Mouse (Mus musculus): ENCODE data around the gene Avil. TPM values are rescaled to one million over a fixed set of nuclear protein-coding genes. Genes with fewer than 3 reads are reported as not detected.
A peak's percentile ranks its signal among the peaks of the same experiment; 100 is the strongest.

The Avil gene
- total and polyA plus RNA-seq, 2 experiments: 0.06 to 0.09 TPM

GRCm38 (mm10) chr10:126983193-126983725 is 17.2 kb upstream of the Avil start:
- no peaks in the 10 kb centered on the region for H3K27me3 ChIP-seq (ENCODE audit: control insufficient read depth, insufficient read depth, low read length)
- no peaks in the 10 kb centered on the region for H3K36me3 ChIP-seq (ENCODE audit: control insufficient read depth, insufficient read depth, low read length)
- TF ChIP-seq CTCF (IDR thresholded peaks at IDR 0.05; ENCODE audit: low read depth, low read length): no peak
- TF ChIP-seq POLR2A (IDR thresholded peaks at IDR 0.05; ENCODE audit: extremely low read depth, insufficient read depth, low read length): no peak
- 20% methylated on average over 14 of the region's 14 CpGs for WGBS
- peak overlapping the region; percentile 5; the same call in 1 of the 2 replicates for H3K4me3 ChIP-seq (ENCODE audit: insufficient read depth, low read depth, low read length)
- no peak for DNase-seq (ENCODE audit: extremely low read depth, low read depth, low spot score)
- peak overlapping the region; percentile 15 for H3K9ac ChIP-seq (ENCODE audit: low read depth, low read length)
- peaks cover 60% of the 10 kb centered on the region for H3K4me1 ChIP-seq (ENCODE audit: control insufficient read depth, insufficient read depth, low read length)
- peak overlapping the region; percentile 1; the same call in 1 of the 2 replicates for H3K27ac ChIP-seq (replicated peaks; ENCODE audit: insufficient read depth, low read depth, low read length)
- peaks cover 87% of the 10 kb centered on the region for H3K79me2 ChIP-seq (ENCODE audit: control insufficient read depth, insufficient read depth, low read length)

GRCm38 (mm10) chr10:126984189-126985004 is 16.1 kb upstream of the Avil start:
- DNase-seq (ENCODE audit: extremely low read depth, low read depth, low spot score): peak; percentile 58
- no peak overlapping the region for H3K9ac ChIP-seq (ENCODE audit: low read depth, low read length)
- TF ChIP-seq CTCF (IDR thresholded peaks at IDR 0.05; ENCODE audit: low read depth, low read length): no peak
- no peak for TF ChIP-seq POLR2A (IDR thresholded peaks at IDR 0.05; ENCODE audit: extremely low read depth, insufficient read depth, low read length)
- 12% methylated on average over 5 of the region's 5 CpGs for WGBS
- H3K27me3 ChIP-seq (ENCODE audit: control insufficient read depth, insufficient read depth, low read length): no peaks in the 10 kb centered on the region
- H3K4me1 ChIP-seq (ENCODE audit: control insufficient read depth, insufficient read depth, low read length): peaks cover 60% of the 10 kb centered on the region
- H3K79me2 ChIP-seq (ENCODE audit: control insufficient read depth, insufficient read depth, low read length): peaks cover 85% of the 10 kb centered on the region
- H3K4me3 ChIP-seq (ENCODE audit: insufficient read depth, low read depth, low read length): no peak overlapping the region
- H3K27ac ChIP-seq (replicated peaks; ENCODE audit: insufficient read depth, low read depth, low read length): peak overlapping the region; percentile 7; the same call in 1 of the 2 replicates
- H3K36me3 ChIP-seq (ENCODE audit: control insufficient read depth, insufficient read depth, low read length): no peaks in the 10 kb centered on the region

- WGBS: 66% methylated on average over 4 of the region's 4 CpGs
- Histone ChIP-seq H3K36me3 (ENCODE audit: control insufficient read depth, insufficient read depth, low read length) (no peaks in the 10 kb centered on the region), H3K27ac (replicated peaks; ENCODE audit: insufficient read depth, low read depth, low read length) (no peak overlapping the region), H3K4me3 (ENCODE audit: insufficient read depth, low read depth, low read length) (no peak overlapping the region), H3K27me3 (ENCODE audit: control insufficient read depth, insufficient read depth, low read length) (no peaks in the 10 kb centered on the region), H3K79me2 (ENCODE audit: control insufficient read depth, insufficient read depth, low read length) (peaks cover 79% of the 10 kb centered on the region), H3K4me1 (ENCODE audit: control insufficient read depth, insufficient read depth, low read length) (peaks cover 60% of the 10 kb centered on the region), H3K9ac (ENCODE audit: low read depth, low read length) (no peak overlapping the region)
- no peak for DNase-seq (ENCODE audit: extremely low read depth, low read depth, low spot score)
- TF ChIP-seq POLR2A (IDR thresholded peaks at IDR 0.05; ENCODE audit: extremely low read depth, insufficient read depth, low read length) (no peak), CTCF (IDR thresholded peaks at IDR 0.05; ENCODE audit: low read depth, low read length) (no peak)
These were observed 15.4 kb upstream of the Avil start for GRCm38 (mm10) chr10:126985127-126985526.

- TF ChIP-seq POLR2A (IDR thresholded peaks at IDR 0.05; ENCODE audit: extremely low read depth, insufficient read depth, low read length): no peak
- TF ChIP-seq CTCF (IDR thresholded peaks at IDR 0.05; ENCODE audit: low read depth, low read length): no peak
- no peak for DNase-seq (ENCODE audit: extremely low read depth, low read depth, low spot score)
- Histone ChIP-seq H3K27me3 (ENCODE audit: control insufficient read depth, insufficient read depth, low read length) (no peaks in the 10 kb centered on the region), H3K27ac (replicated peaks; ENCODE audit: insufficient read depth, low read depth, low read length) (no peak overlapping the region; the same call in 1 of the 2 replicates), H3K4me3 (ENCODE audit: insufficient read depth, low read depth, low read length) (no peak overlapping the region), H3K9ac (ENCODE audit: low read depth, low read length) (no peak overlapping the region), H3K79me2 (ENCODE audit: control insufficient read depth, insufficient read depth, low read length) (peaks cover 78% of the 10 kb centered on the region), H3K4me1 (ENCODE audit: control insufficient read depth, insufficient read depth, low read length) (peaks cover 60% of the 10 kb centered on the region), H3K36me3 (ENCODE audit: control insufficient read depth, insufficient read depth, low read length) (no peaks in the 10 kb centered on the region)
- WGBS: 47% methylated on average over 9 of the region's 9 CpGs
These were observed 14.9 kb upstream of the Avil start for GRCm38 (mm10) chr10:126985579-126985978.

GRCm38 (mm10) chr10:126986541-126986961 is 14.0 kb upstream of the Avil start:
- Histone ChIP-seq H3K9ac (ENCODE audit: low read depth, low read length) (no peak overlapping the region), H3K4me1 (ENCODE audit: control insufficient read depth, insufficient read depth, low read length) (peaks cover 55% of the 10 kb centered on the region)

More at GRCm38 (mm10) chr10:126986541-126986961, 14.0 kb upstream of the Avil start:
- no peaks in the 10 kb centered on the region for H3K27me3 ChIP-seq (ENCODE audit: control insufficient read depth, insufficient read depth, low read length)
- no peak overlapping the region for H3K4me3 ChIP-seq (ENCODE audit: insufficient read depth, low read depth, low read length)
- H3K79me2 ChIP-seq (ENCODE audit: control insufficient read depth, insufficient read depth, low read length): peaks cover 80% of the 10 kb centered on the region
- WGBS: 35% methylated on average over 4 of the region's 4 CpGs
- TF ChIP-seq CTCF (IDR thresholded peaks at IDR 0.05; ENCODE audit: low read depth, low read length) (no peak), POLR2A (IDR thresholded peaks at IDR 0.05; ENCODE audit: extremely low read depth, insufficient read depth, low read length) (no peak)
- peaks cover under 1% of the 10 kb centered on the region for H3K36me3 ChIP-seq (ENCODE audit: control insufficient read depth, insufficient read depth, low read length)
- peak overlapping the region; percentile 21 for H3K27ac ChIP-seq (replicated peaks; ENCODE audit: insufficient read depth, low read depth, low read length)
- DNase-seq (ENCODE audit: extremely low read depth, low read depth, low spot score): peak; percentile 51

Measured in liver, adult 2 months (tissue).